Mouse (Mus musculus) hindbrain, embryonic 12.5 days (tissue): ENCODE measurements around the gene Phf19. TPM values are rescaled to one million over a fixed set of nuclear protein-coding genes. Genes with fewer than 3 reads are reported as not detected.
A peak's percentile ranks its signal among the peaks of the same experiment; 100 is the strongest.

Experiments
- ATAC-seq: fragments of 200-750 bp; cut with Nextera tagmentation; 2 replicates; pipeline ENCODE4 v1.8.0; 2017; ENCODE audit warnings: moderate TSS enrichment; ENCODE audit not compliant: low FRiP score
- H3K27ac ChIP-seq: fragments of 300-500 bp; sonication (generic); 2 replicates; pipeline ENCODE4 v1.5.1; 2016; ENCODE audit warnings: mild to moderate bottlenecking
- H3K27me3 ChIP-seq: fragments of 300-500 bp; sonication (generic); 2 replicates; pipeline ENCODE4 v1.6.1; 2016; ENCODE audit warnings: mild to moderate bottlenecking
- H3K36me3 ChIP-seq: fragments of 300-500 bp; sonication (generic); 2 replicates; pipeline ENCODE4 v1.6.1; 2016; ENCODE audit warnings: mild to moderate bottlenecking
- H3K4me1 ChIP-seq: fragments of 300-500 bp; sonication (generic); 2 replicates; pipeline ENCODE4 v1.6.1; 2016
- H3K4me2 ChIP-seq: fragments of 300-500 bp; sonication (generic); replicated peaks from 2 replicates; pipeline ENCODE4 v1.6.1; 2016; ENCODE audit warnings: mild to moderate bottlenecking
- H3K4me3 ChIP-seq: fragments of 300-500 bp; sonication (generic); 2 replicates; pipeline ENCODE4 v1.5.1; 2016; ENCODE audit warnings: mild to moderate bottlenecking
- H3K9ac ChIP-seq: fragments of 300-500 bp; sonication (generic); 2 replicates; pipeline ENCODE4 v1.6.1; 2016; ENCODE audit warnings: mild to moderate bottlenecking, moderate library complexity
- H3K9me3 ChIP-seq: fragments of 300-500 bp; sonication (generic); replicated peaks from 2 replicates; pipeline ENCODE4 v1.6.1; 2016; ENCODE audit warnings: mild to moderate bottlenecking
- WGBS: fragments of 180-500 bp; shearing (Covaris S2); methylation state at CpG from one replicate; pipeline ENCODE4 v1.1.7; 2016; 5-methylcytosine and 5-hydroxymethylcytosine counted together
- polyA plus RNA-seq: library from polyadenylated mRNA; unstranded; fragments of >200 nt; fragmentation: Nextera tagmentation; extraction: Ambion mirVana; gene quantifications from 2 replicates; pipeline ENCODE4 v1.2.1, GENCODE M21; 2016

Gene Phf19
- polyA plus RNA-seq, 1 experiment from 2014 or later, result 1.6 TPM

GRCm38 (mm10) chr2:34903652-34904405, 10.0 kb downstream of the Phf19 start:
- 66% methylated on average over 4 of the region's 4 CpGs for whole genome bisulfite sequencing
- H3K36me3 ChIP-seq, result no peaks in the 10 kb centered on the region
- H3K4me3 ChIP-seq, result peak overlapping the region; percentile 32
- no peaks in the 10 kb centered on the region for H3K27me3 ChIP-seq
- H3K9me3 ChIP-seq, result no peaks in the 10 kb centered on the region
- H3K9ac ChIP-seq, result no peak overlapping the region
- ATAC-seq, result no peak
- H3K4me1 ChIP-seq, result peaks cover 15% of the 10 kb centered on the region
- H3K27ac ChIP-seq, result peak overlapping the region; percentile 55; the same call in 1 of the 2 replicates
- H3K4me2 ChIP-seq, result peak overlapping the region; percentile 56

- no peaks in the 10 kb centered on the region for H3K9me3 ChIP-seq
- no peaks in the 10 kb centered on the region for H3K36me3 ChIP-seq
- H3K9ac ChIP-seq, result no peak overlapping the region
- peaks cover 15% of the 10 kb centered on the region for H3K4me1 ChIP-seq
- no peak overlapping the region for H3K4me3 ChIP-seq
- no peak overlapping the region for H3K4me2 ChIP-seq
- no peak for ATAC-seq
- no peak overlapping the region for H3K27ac ChIP-seq
- WGBS, result 83% methylated on average over 7 of the region's 7 CpGs
- H3K27me3 ChIP-seq, result no peaks in the 10 kb centered on the region
These were observed 10.6 kb downstream of the Phf19 start for GRCm38 (mm10) chr2:34903191-34903590.

GRCm38 (mm10) chr2:34902731-34903130, 11.1 kb downstream of the Phf19 start:
- H3K4me3 ChIP-seq, result no peak overlapping the region
- no peaks in the 10 kb centered on the region for H3K36me3 ChIP-seq
- no peaks in the 10 kb centered on the region for H3K9me3 ChIP-seq
- ATAC-seq, result no peak
- WGBS, result 87% methylated on average over 6 of the region's 6 CpGs
- no peak overlapping the region for H3K9ac ChIP-seq
- no peak overlapping the region for H3K4me2 ChIP-seq
- H3K27ac ChIP-seq, result no peak overlapping the region
- H3K4me1 ChIP-seq, result peaks cover 15% of the 10 kb centered on the region
- H3K27me3 ChIP-seq, result no peaks in the 10 kb centered on the region

- no peak overlapping the region for H3K27ac ChIP-seq
- no peaks in the 10 kb centered on the region for H3K9me3 ChIP-seq
- no peak for ATAC-seq
- no peak overlapping the region for H3K4me2 ChIP-seq
- H3K27me3 ChIP-seq, result no peaks in the 10 kb centered on the region
- 80% methylated on average over 4 of the region's 4 CpGs for WGBS
- no peaks in the 10 kb centered on the region for H3K36me3 ChIP-seq
- peaks cover 11% of the 10 kb centered on the region for H3K4me1 ChIP-seq
- no peak overlapping the region for H3K4me3 ChIP-seq
- no peak overlapping the region for H3K9ac ChIP-seq
These were observed 12.1 kb downstream of the Phf19 start for GRCm38 (mm10) chr2:34901726-34902125.

- Histone ChIP-seq H3K9me3 (no peaks in the 10 kb centered on the region), H3K9ac (no peak overlapping the region), H3K36me3 (no peaks in the 10 kb centered on the region), H3K27ac (no peak overlapping the region), H3K27me3 (no peaks in the 10 kb centered on the region), H3K4me3 (no peak overlapping the region), H3K4me2 (no peak overlapping the region), H3K4me1 (peaks cover 9% of the 10 kb centered on the region)
- 91% methylated on average over 1 of the region's 1 CpGs for WGBS
- no peak for ATAC-seq
These were observed 13.4 kb downstream of the Phf19 start for GRCm38 (mm10) chr2:34900412-34900811.

- ATAC-seq, result no peak
- H3K36me3 ChIP-seq, result no peaks in the 10 kb centered on the region
- no peak overlapping the region for H3K9ac ChIP-seq
- H3K4me1 ChIP-seq, result peaks cover 7% of the 10 kb centered on the region
- WGBS, result 87% methylated on average over 11 of the region's 11 CpGs
- H3K4me3 ChIP-seq, result no peak overlapping the region
- H3K9me3 ChIP-seq, result no peaks in the 10 kb centered on the region
- H3K27me3 ChIP-seq, result no peaks in the 10 kb centered on the region
- H3K27ac ChIP-seq, result no peak overlapping the region
- H3K4me2 ChIP-seq, result no peak overlapping the region
These were observed 14.1 kb downstream of the Phf19 start for GRCm38 (mm10) chr2:34899682-34900081.

- H3K4me3 ChIP-seq, result no peak overlapping the region
- no peak overlapping the region for H3K9ac ChIP-seq
- no peak for ATAC-seq
- no peak overlapping the region for H3K27ac ChIP-seq
- no peaks in the 10 kb centered on the region for H3K9me3 ChIP-seq
- no peak overlapping the region for H3K4me2 ChIP-seq
- H3K27me3 ChIP-seq, result no peaks in the 10 kb centered on the region
- WGBS, result 26% methylated on average over 10 of the region's 10 CpGs
- no peaks in the 10 kb centered on the region for H3K36me3 ChIP-seq
- no peaks in the 10 kb centered on the region for H3K4me1 ChIP-seq
These were observed 16.0 kb downstream of the Phf19 start for GRCm38 (mm10) chr2:34897820-34898219.

- H3K4me1 ChIP-seq, result no peaks in the 10 kb centered on the region
- no peak overlapping the region for H3K9ac ChIP-seq
- ATAC-seq, result no peak
- no peaks in the 10 kb centered on the region for H3K9me3 ChIP-seq
- no peaks in the 10 kb centered on the region for H3K36me3 ChIP-seq
- H3K27me3 ChIP-seq, result no peaks in the 10 kb centered on the region
- H3K27ac ChIP-seq, result no peak overlapping the region
- H3K4me3 ChIP-seq, result no peak overlapping the region
- 84% methylated on average over 17 of the region's 17 CpGs for WGBS
- H3K4me2 ChIP-seq, result no peak overlapping the region
These were observed 16.9 kb downstream of the Phf19 start for GRCm38 (mm10) chr2:34896821-34897460.

- H3K9ac ChIP-seq, result no peak overlapping the region
- no peak overlapping the region for H3K4me2 ChIP-seq
- no peaks in the 10 kb centered on the region for H3K36me3 ChIP-seq
- no peak overlapping the region for H3K4me3 ChIP-seq
- H3K27ac ChIP-seq, result no peak overlapping the region
- H3K4me1 ChIP-seq, result no peaks in the 10 kb centered on the region
- 78% methylated on average over 19 of the region's 19 CpGs for WGBS
- no peaks in the 10 kb centered on the region for H3K27me3 ChIP-seq
- no peaks in the 10 kb centered on the region for H3K9me3 ChIP-seq
- no peak for ATAC-seq
These were observed 18.2 kb downstream of the Phf19 start for GRCm38 (mm10) chr2:34895503-34896113.

GRCm38 (mm10) chr2:34893950-34894349, 19.9 kb downstream of the Phf19 start:
- Histone ChIP-seq H3K9ac (no peak overlapping the region), H3K4me3 (no peak overlapping the region), H3K27ac (no peak overlapping the region), H3K4me2 (no peak overlapping the region), H3K4me1 (no peaks in the 10 kb centered on the region), H3K27me3 (no peaks in the 10 kb centered on the region), H3K9me3 (no peaks in the 10 kb centered on the region), H3K36me3 (no peaks in the 10 kb centered on the region)
- WGBS, result 66% methylated on average over 5 of the region's 5 CpGs
- no peak for ATAC-seq

GRCm38 (mm10) chr2:34884186-34884585, 29.6 kb downstream of the Phf19 start:
- WGBS, result 78% methylated on average over 2 of the region's 2 CpGs
- no peaks in the 10 kb centered on the region for H3K4me1 ChIP-seq
- no peak overlapping the region for H3K9ac ChIP-seq
- H3K4me3 ChIP-seq, result no peak overlapping the region
- no peaks in the 10 kb centered on the region; the same call in 1 of the 2 replicates for H3K27me3 ChIP-seq
- no peak overlapping the region for H3K4me2 ChIP-seq
- no peaks in the 10 kb centered on the region for H3K9me3 ChIP-seq
- no peak overlapping the region for H3K27ac ChIP-seq
- no peaks in the 10 kb centered on the region for H3K36me3 ChIP-seq
- no peak for ATAC-seq

GRCm38 (mm10) chr2:34883190-34883589, 30.6 kb downstream of the Phf19 start:
- no peaks in the 10 kb centered on the region for H3K4me1 ChIP-seq
- H3K4me2 ChIP-seq, result no peak overlapping the region
- no peaks in the 10 kb centered on the region; the same call in none of the 2 replicates for H3K27me3 ChIP-seq
- 53% methylated on average over 5 of the region's 5 CpGs for WGBS
- H3K36me3 ChIP-seq, result no peaks in the 10 kb centered on the region
- H3K4me3 ChIP-seq, result no peak overlapping the region
- H3K9me3 ChIP-seq, result no peaks in the 10 kb centered on the region
- no peak overlapping the region for H3K27ac ChIP-seq
- no peak overlapping the region for H3K9ac ChIP-seq
- ATAC-seq, result no peak
